Mouse (Mus musculus) kidney, adult 2 months (tissue): ENCODE measurements around the gene Map3k13. TPM values are rescaled to one million over a fixed set of nuclear protein-coding genes. Genes with fewer than 3 reads are reported as not detected.
A peak's percentile ranks its signal among the peaks of the same experiment; 100 is the strongest.

ENCODE experiments used
- DNase-seq: peaks from one replicate; pipeline ENCODE4 v3.0.0; 2021
- H3K27ac ChIP-seq: fragments of 200-500 bp; 2 replicates; pipeline ENCODE4 v1.5.1; 2012; ENCODE audit warnings: low read depth, low read length, control low read depth, inconsistent platforms; ENCODE audit not compliant: insufficient read depth
- H3K27me3 ChIP-seq: fragments of 200-500 bp; replicated peaks from 2 replicates; pipeline ENCODE4 v1.6.1; 2012; ENCODE audit warnings: mild to moderate bottlenecking, moderate library complexity, low read length, inconsistent platforms; ENCODE audit not compliant: control insufficient read depth, insufficient read depth
- H3K36me3 ChIP-seq: fragments of 200-500 bp; 2 replicates; pipeline ENCODE4 v1.6.1; 2012; ENCODE audit warnings: mild to moderate bottlenecking, moderate library complexity, low read length, inconsistent platforms; ENCODE audit not compliant: control insufficient read depth, insufficient read depth
- H3K4me1 ChIP-seq: fragments of 200-500 bp; 2 replicates; pipeline ENCODE4 v1.6.1; 2011; ENCODE audit warnings: low read length; ENCODE audit not compliant: control insufficient read depth, insufficient read depth
- H3K4me3 ChIP-seq: fragments of 200-500 bp; 2 replicates; pipeline ENCODE4 v1.5.1; 2011; ENCODE audit warnings: mild to moderate bottlenecking, low read depth, low read length, control low read depth; ENCODE audit not compliant: insufficient read depth
- CTCF ChIP-seq: fragments of 200-500 bp; conservative IDR thresholded peaks from 2 replicates; pipeline ENCODE4 v1.5.1; 2011; ENCODE audit warnings: low read depth, mild to moderate bottlenecking, control low read depth, low read length, moderate library complexity, mixed read lengths; ENCODE audit not compliant: insufficient read depth, insufficient read length
- POLR2A ChIP-seq: fragments of 200-500 bp; IDR thresholded peaks from one replicate; pipeline ENCODE4 v1.6.1; 2011; ENCODE audit warnings: low read depth, low read length, control low read depth
- whole genome bisulfite sequencing: fragments of 180-500 bp; shearing (Covaris S2); methylation state at CpG from one replicate; pipeline ENCODE4 v1.1.7; 2018; 5-methylcytosine and 5-hydroxymethylcytosine counted together
- polyA plus RNA-seq: library from polyadenylated mRNA; depleted of rRNA; stranded (reverse); fragments of >200 nt; gene quantifications from 2 replicates; pipeline ENCODE4 v1.2.3, GENCODE M21; 2012; rRNA removed

Gene Map3k13
- polyA plus RNA-seq, result 4.6 and 4.8 TPM in 2 replicates

GRCm38 (mm10) chr16:21793875-21794696 is at the start of gene Map3k13:
TSS of gene Map3k13 (plus strand) at chr16:21794346.
- Histone ChIP-seq H3K4me3 (peak within 1 kb of the TSS; percentile 90), H3K4me1 (peaks cover 6% of the 10 kb centered on the region; the same call in 1 of the 2 replicates), H3K36me3 (no peaks in the 10 kb centered on the region; the same call in 1 of the 2 replicates), H3K27me3 (no peaks in the 10 kb centered on the region), H3K27ac (peak within 1 kb of the TSS; percentile 82)
- peak; percentile 96 for DNase-seq
- no peak for TF ChIP-seq CTCF
- TF ChIP-seq POLR2A, result peak; percentile 80
- WGBS, result 1% methylated on average over 47 of the region's 47 CpGs

- WGBS, result 90% methylated on average over 1 of the region's 1 CpGs
These were observed 35.7 kb upstream of the Map3k13 start for GRCm38 (mm10) chr16:21758447-21758846.

GRCm38 (mm10) chr16:21768255-21768654 is 25.9 kb upstream of the Map3k13 start:
- DNase-seq, result no peak
- whole genome bisulfite sequencing, result 71% methylated on average over 3 of the region's 3 CpGs
- no peak overlapping the region for H3K4me3 ChIP-seq
- no peaks in the 10 kb centered on the region for H3K27me3 ChIP-seq
- 0 out of 2 replicates have a peak, but pooled peaks have one; percentile 1 for TF ChIP-seq CTCF
- TF ChIP-seq POLR2A, result no peak
- peaks cover 8% of the 10 kb centered on the region for H3K36me3 ChIP-seq
- H3K4me1 ChIP-seq, result no peaks in the 10 kb centered on the region
- no peak overlapping the region for H3K27ac ChIP-seq

More at GRCm38 (mm10) chr16:21758447-21758846, 35.7 kb upstream of the Map3k13 start:
- no peak overlapping the region for H3K4me3 ChIP-seq
- H3K27me3 ChIP-seq, result no peaks in the 10 kb centered on the region
- no peaks in the 10 kb centered on the region for H3K4me1 ChIP-seq
- TF ChIP-seq POLR2A (no peak), CTCF (no peak)
- DNase-seq, result no peak
- H3K27ac ChIP-seq, result no peak overlapping the region
- H3K36me3 ChIP-seq, result peaks cover 4% of the 10 kb centered on the region

DNA sequence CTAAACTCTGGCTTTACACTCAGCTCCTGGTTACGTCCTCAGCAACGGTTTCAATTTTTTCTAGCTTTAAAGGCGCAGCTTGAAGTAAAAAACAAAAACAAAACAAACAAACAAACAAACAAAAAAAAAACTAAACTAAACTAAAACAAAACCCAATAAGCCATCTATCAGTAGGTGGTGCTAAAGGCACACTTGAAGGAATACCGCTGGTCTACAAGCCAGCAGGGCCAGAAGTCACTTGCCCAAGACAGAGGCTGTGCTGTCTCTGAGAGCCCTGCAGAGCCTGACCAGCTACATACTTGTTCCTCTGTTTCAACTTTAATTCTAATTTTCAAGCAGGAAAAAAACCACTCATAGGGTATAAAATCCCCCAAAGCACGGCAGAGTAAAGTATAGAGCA is 24.5 kb upstream of the Map3k13 start:
- H3K4me1 ChIP-seq, result no peaks in the 10 kb centered on the region
- H3K4me3 ChIP-seq, result no peak overlapping the region
- H3K27ac ChIP-seq, result no peak overlapping the region
- peak; percentile 57 for DNase-seq
- TF ChIP-seq CTCF (peak; percentile 61), POLR2A (no peak)
- WGBS, result 73% methylated on average over 5 of the region's 5 CpGs
- H3K27me3 ChIP-seq, result no peaks in the 10 kb centered on the region
- H3K36me3 ChIP-seq, result peaks cover 7% of the 10 kb centered on the region

DNA sequence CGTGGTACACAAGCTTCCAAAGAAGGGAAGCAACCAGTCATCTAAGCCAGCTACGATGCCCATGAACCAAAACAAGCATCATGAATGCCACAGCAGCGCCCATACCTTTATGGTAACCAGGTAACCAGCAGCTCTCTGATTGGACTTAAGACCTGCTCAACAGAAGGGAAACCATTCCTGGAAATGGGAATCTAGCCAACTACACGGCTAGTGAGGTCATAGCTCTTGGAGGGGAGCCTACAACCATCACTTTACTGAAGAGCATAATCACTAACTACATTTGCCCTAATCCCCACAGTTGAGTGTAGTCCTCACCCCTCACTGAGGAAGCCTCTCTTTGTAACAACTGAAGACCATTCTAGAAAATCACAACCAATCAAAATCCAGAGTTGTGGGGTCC is 19.4 kb upstream of the Map3k13 start:
- 62% methylated on average over 4 of the region's 4 CpGs for WGBS
- no peak for TF ChIP-seq CTCF
- Histone ChIP-seq H3K27me3 (no peaks in the 10 kb centered on the region), H3K4me1 (peaks cover 15% of the 10 kb centered on the region; the same call in 1 of the 2 replicates), H3K27ac (no peak overlapping the region), H3K4me3 (no peak overlapping the region), H3K36me3 (peaks cover 2% of the 10 kb centered on the region)
- DNase-seq, result peak; percentile 71

GRCm38 (mm10) chr16:21778293-21778866 is 15.8 kb upstream of the Map3k13 start:
- 55% methylated on average over 3 of the region's 3 CpGs for WGBS
- Histone ChIP-seq H3K4me3 (peak overlapping the region; percentile 35), H3K36me3 (no peaks in the 10 kb centered on the region; the same call in 1 of the 2 replicates), H3K27ac (peak overlapping the region; percentile 84), H3K4me1 (peaks cover 34% of the 10 kb centered on the region), H3K27me3 (no peaks in the 10 kb centered on the region)
- TF ChIP-seq CTCF, result no peak
- TF ChIP-seq POLR2A, result no peak
- no peak for DNase-seq

DNA sequence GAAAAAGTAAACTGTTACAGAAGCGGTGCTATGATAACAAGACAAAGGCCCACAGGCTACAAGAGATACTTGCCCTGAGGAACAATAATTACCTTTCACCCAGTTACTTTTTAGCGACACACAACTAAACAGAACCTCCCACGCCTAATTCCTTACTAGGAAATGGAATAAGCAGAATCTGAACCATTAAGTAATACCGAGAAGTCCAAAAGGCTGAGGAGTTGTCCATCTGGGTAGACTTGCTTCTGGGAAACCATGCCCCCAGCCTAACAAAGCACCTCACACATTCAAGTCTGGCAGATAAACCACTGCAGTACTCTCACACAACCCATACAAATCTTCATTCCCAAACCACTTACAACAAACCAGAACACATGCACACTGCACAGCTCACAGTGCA is 15.0 kb upstream of the Map3k13 start:
- Histone ChIP-seq H3K4me1 (peaks cover 34% of the 10 kb centered on the region), H3K4me3 (no peak overlapping the region), H3K27ac (peak overlapping the region; percentile 98), H3K36me3 (no peaks in the 10 kb centered on the region; the same call in 1 of the 2 replicates), H3K27me3 (no peaks in the 10 kb centered on the region)
- DNase-seq, result peak; percentile 86
- 67% methylated on average over 4 of the region's 4 CpGs for WGBS
- no peak for TF ChIP-seq CTCF
- no peak for TF ChIP-seq POLR2A
